Mouse (Mus musculus): Measurements from ENCODE around the gene Cactin. TPM values are rescaled to one million over a fixed set of nuclear protein-coding genes. Genes with fewer than 3 reads are reported as not detected.

The Cactin gene
- polyA plus RNA-seq, 1 experiment from 2014 or later = 12.4 TPM

- Histone ChIP-seq H3K36me3 (replicated peaks; ENCODE audit: insufficient read depth, low read length) (no peaks in the 10 kb centered on the region), H3K4me3 (ENCODE audit: low read depth, low read length) (no peak overlapping the region), H3K27ac (ENCODE audit: low read depth) (no peak overlapping the region), H3K9ac (replicated peaks) (no peak overlapping the region), H3K9me3 (ENCODE audit: low read length) (no peaks in the 10 kb centered on the region), H3K27me3 (ENCODE audit: insufficient read depth, low read length) (peaks cover 1% of the 10 kb centered on the region), H3K4me2 (ENCODE audit: low read depth, low read length) (peak overlapping the region; percentile 42; the same call in 1 of the 2 replicates), H3K4me1 (ENCODE audit: insufficient read depth) (peaks cover 44% of the 10 kb centered on the region)
- WGBS (ENCODE audit: insufficient replicate concordance) = 65% methylated on average over 14 of the region's 14 CpGs
- no peak for DNase-seq
- no peak for TF ChIP-seq EP300 (IDR thresholded peaks at IDR 0.05; ENCODE audit: low read depth)
- ATAC-seq = no peak
These were observed 31.1 kb upstream of the Cactin start for GRCm38 (mm10) chr10:81289811-81290210.

GRCm38 (mm10) chr10:81290698-81291460, 30.0 kb upstream of the Cactin start:
- no peaks in the 10 kb centered on the region for H3K27me3 ChIP-seq (ENCODE audit: insufficient read depth, low read length)
- 0 out of 2 replicates have a peak overlapping the region, but pooled peaks have one; percentile 15 for H3K4me2 ChIP-seq (ENCODE audit: low read depth, low read length)
- no peaks in the 10 kb centered on the region for H3K9me3 ChIP-seq (ENCODE audit: low read length)
- peaks cover 50% of the 10 kb centered on the region for H3K4me1 ChIP-seq (ENCODE audit: insufficient read depth)
- WGBS (ENCODE audit: insufficient replicate concordance) = 47% methylated on average over 24 of the region's 24 CpGs
- H3K9ac ChIP-seq (replicated peaks) = no peak overlapping the region
- ATAC-seq = no peak
- TF ChIP-seq EP300 (IDR thresholded peaks at IDR 0.05; ENCODE audit: low read depth) (no peak), CTCF (IDR thresholded peaks at IDR 0.05; ENCODE audit: low read depth) (no peak)
- H3K36me3 ChIP-seq (replicated peaks; ENCODE audit: insufficient read depth, low read length) = no peaks in the 10 kb centered on the region; the same call in 1 of the 2 replicates
- DNase-seq = no peak
- no peak overlapping the region for H3K4me3 ChIP-seq (ENCODE audit: low read depth, low read length)
- peak overlapping the region; percentile 44; the same call in 1 of the 2 replicates for H3K27ac ChIP-seq (ENCODE audit: low read depth)

- no peak within 1 kb of the TSS for H3K4me3 ChIP-seq (ENCODE audit: low read depth, low read length)
- WGBS (ENCODE audit: insufficient replicate concordance) = 52% methylated on average over 9 of the region's 9 CpGs
These were observed 29.3 kb upstream of the Cactin start, which contains the start of gene Tjp3 for GRCm38 (mm10) chr10:81291511-81292104. Gene Tjp3, minus strand, starts transcription at chr10:81291581.

GRCm38 (mm10) chr10:81292554-81293333, 28.2 kb upstream of the Cactin start, which contains the start of gene Pip5k1c:
Gene Pip5k1c, plus strand, starts transcription at chr10:81292963.
- peak; percentile 95 for ATAC-seq
- Histone ChIP-seq H3K9me3 (ENCODE audit: low read length) (no peaks in the 10 kb centered on the region), H3K4me3 (ENCODE audit: low read depth, low read length) (peak within 1 kb of the TSS; percentile 72), H3K36me3 (replicated peaks; ENCODE audit: insufficient read depth, low read length) (no peaks in the 10 kb centered on the region; the same call in 1 of the 2 replicates), H3K4me2 (ENCODE audit: low read depth, low read length) (peak within 1 kb of the TSS; percentile 96), H3K9ac (replicated peaks) (peak within 1 kb of the TSS; percentile 73), H3K27ac (ENCODE audit: low read depth) (peak within 1 kb of the TSS; percentile 94), H3K27me3 (ENCODE audit: insufficient read depth, low read length) (no peaks in the 10 kb centered on the region), H3K4me1 (ENCODE audit: insufficient read depth) (peaks cover 61% of the 10 kb centered on the region)
- TF ChIP-seq CTCF (IDR thresholded peaks at IDR 0.05; ENCODE audit: low read depth) = peak; percentile 97
- TF ChIP-seq EP300 (IDR thresholded peaks at IDR 0.05; ENCODE audit: low read depth) = no peak; the same call in 1 of the 2 replicates
- DNase-seq = peak; percentile 100
- WGBS (ENCODE audit: insufficient replicate concordance) = under 1% methylated on average over 65 of the region's 80 CpGs

More at GRCm38 (mm10) chr10:81291511-81292104, 29.3 kb upstream of the Cactin start, which contains the start of gene Tjp3:
- TF ChIP-seq CTCF (IDR thresholded peaks at IDR 0.05; ENCODE audit: low read depth) = no peak
- TF ChIP-seq EP300 (IDR thresholded peaks at IDR 0.05; ENCODE audit: low read depth) = no peak
- no peak for ATAC-seq
- DNase-seq = no peak
- Histone ChIP-seq H3K36me3 (replicated peaks; ENCODE audit: insufficient read depth, low read length) (no peaks in the 10 kb centered on the region; the same call in 1 of the 2 replicates), H3K4me2 (ENCODE audit: low read depth, low read length) (0 out of 2 replicates have a peak within 1 kb of the TSS, but pooled peaks have one; percentile 15), H3K4me1 (ENCODE audit: insufficient read depth) (peaks cover 53% of the 10 kb centered on the region), H3K9ac (replicated peaks) (no peak within 1 kb of the TSS), H3K27ac (ENCODE audit: low read depth) (peak within 1 kb of the TSS; percentile 58; the same call in 1 of the 2 replicates), H3K27me3 (ENCODE audit: insufficient read depth, low read length) (no peaks in the 10 kb centered on the region), H3K9me3 (ENCODE audit: low read length) (no peaks in the 10 kb centered on the region)

GRCm38 (mm10) chr10:81293334-81294030, 27.4 kb upstream of the Cactin start:
- Histone ChIP-seq H3K27ac (ENCODE audit: low read depth) (peak overlapping the region; percentile 94), H3K9me3 (ENCODE audit: low read length) (no peaks in the 10 kb centered on the region), H3K4me2 (ENCODE audit: low read depth, low read length) (peak overlapping the region; percentile 96), H3K36me3 (replicated peaks; ENCODE audit: insufficient read depth, low read length) (no peaks in the 10 kb centered on the region; the same call in 1 of the 2 replicates), H3K9ac (replicated peaks) (peak overlapping the region; percentile 73), H3K27me3 (ENCODE audit: insufficient read depth, low read length) (no peaks in the 10 kb centered on the region), H3K4me3 (ENCODE audit: low read depth, low read length) (peak overlapping the region; percentile 72), H3K4me1 (ENCODE audit: insufficient read depth) (peaks cover 68% of the 10 kb centered on the region)
- TF ChIP-seq EP300 (IDR thresholded peaks at IDR 0.05; ENCODE audit: low read depth) (no peak), CTCF (IDR thresholded peaks at IDR 0.05; ENCODE audit: low read depth) (0 out of 2 replicates have a peak, but pooled peaks have one; percentile 0)
- 3% methylated on average over 25 of the region's 25 CpGs for WGBS (ENCODE audit: insufficient replicate concordance)
- ATAC-seq (no peak; the same call in 1 of the 2 replicates), DNase-seq (no peak)
